Mouse (Mus musculus) E14TG2a.4 (cell line): Measurements from ENCODE around the gene Agap2.
A peak's percentile ranks its signal among the peaks of the same experiment; 100 is the strongest.

Source experiments
- H3K27me3 ChIP-seq: 2 replicates; pipeline ENCODE4 v1.6.1; 2014; ENCODE audit warnings: low read length, control low read depth; ENCODE audit not compliant: insufficient read depth
- H3K36me3 ChIP-seq: 2 replicates; pipeline ENCODE4 v1.6.1; 2014; ENCODE audit warnings: low read length, control low read depth; ENCODE audit not compliant: insufficient read depth
- H3K4me1 ChIP-seq: replicated peaks from 2 replicates; pipeline ENCODE4 v1.6.1; 2014; ENCODE audit warnings: low read depth, low read length, control low read depth
- H3K4me3 ChIP-seq: replicated peaks from 2 replicates; pipeline ENCODE4 v1.5.1; 2014; ENCODE audit warnings: mild to moderate bottlenecking, low read length
- H3K9me3 ChIP-seq: 2 replicates; pipeline ENCODE4 v1.6.1; 2014; ENCODE audit warnings: low read length, control low read depth
- CTCF ChIP-seq: conservative IDR thresholded peaks from 2 replicates; pipeline ENCODE4 v1.5.1; 2014; ENCODE audit warnings: low read length
- NANOG ChIP-seq: IDR thresholded peaks from 2 replicates; pipeline ENCODE4 v1.6.1; 2014; ENCODE audit warnings: borderline replicate concordance, low read length, mixed read lengths
- POU5F1 ChIP-seq: IDR thresholded peaks from 2 replicates; pipeline ENCODE4 v1.6.1; 2014; ENCODE audit warnings: low read length, borderline replicate concordance

The Agap2 gene

GRCm38 (mm10) chr10:127063239-127063872, 11.7 kb upstream of the Agap2 start, which contains the start of gene Cdk4:
Gene Cdk4 (plus strand): TSS chr10:127063534.
- peak within 1 kb of the TSS; percentile 98 for H3K4me3 ChIP-seq
- H3K9me3 ChIP-seq, result no peaks in the 10 kb centered on the region
- peaks cover 74% of the 10 kb centered on the region for H3K4me1 ChIP-seq
- TF ChIP-seq CTCF (no peak), POU5F1 (no peak), NANOG (no peak)
- peaks cover 6% of the 10 kb centered on the region for H3K27me3 ChIP-seq
- H3K36me3 ChIP-seq, result peaks cover 43% of the 10 kb centered on the region

- Histone ChIP-seq H3K9me3 (no peaks in the 10 kb centered on the region), H3K36me3 (peaks cover 52% of the 10 kb centered on the region), H3K27me3 (no peaks in the 10 kb centered on the region), H3K4me1 (peaks cover 75% of the 10 kb centered on the region), H3K4me3 (peak overlapping the region; percentile 98)
- no peak for TF ChIP-seq NANOG
- TF ChIP-seq POU5F1, result no peak
- no peak for TF ChIP-seq CTCF
Observed at GRCm38 (mm10) chr10:127063913-127064870, 10.9 kb upstream of the Agap2 start.

- Histone ChIP-seq H3K36me3 (peaks cover 53% of the 10 kb centered on the region), H3K27me3 (no peaks in the 10 kb centered on the region), H3K9me3 (no peaks in the 10 kb centered on the region), H3K4me1 (peaks cover 80% of the 10 kb centered on the region), H3K4me3 (peak overlapping the region; percentile 98)
- TF ChIP-seq NANOG, result no peak
- no peak for TF ChIP-seq CTCF
- TF ChIP-seq POU5F1, result no peak
Observed at GRCm38 (mm10) chr10:127065981-127066380, 9.1 kb upstream of the Agap2 start.

GRCm38 (mm10) chr10:127066519-127067018, 8.5 kb upstream of the Agap2 start:
- Histone ChIP-seq H3K9me3 (no peaks in the 10 kb centered on the region), H3K27me3 (no peaks in the 10 kb centered on the region), H3K36me3 (peaks cover 53% of the 10 kb centered on the region), H3K4me1 (peaks cover 80% of the 10 kb centered on the region), H3K4me3 (0 out of 2 replicates have a peak overlapping the region, but pooled peaks have one; percentile 26)
- TF ChIP-seq POU5F1 (no peak), CTCF (no peak), NANOG (no peak)

GRCm38 (mm10) chr10:127068360-127069038, 6.6 kb upstream of the Agap2 start:
- peaks cover 65% of the 10 kb centered on the region for H3K4me1 ChIP-seq
- H3K9me3 ChIP-seq, result no peaks in the 10 kb centered on the region
- H3K27me3 ChIP-seq, result no peaks in the 10 kb centered on the region
- no peak for TF ChIP-seq POU5F1
- TF ChIP-seq CTCF, result no peak
- no peak for TF ChIP-seq NANOG
- H3K4me3 ChIP-seq, result peak overlapping the region; percentile 88
- peaks cover 53% of the 10 kb centered on the region for H3K36me3 ChIP-seq

GRCm38 (mm10) chr10:127069281-127070189, 5.5 kb upstream of the Agap2 start:
- Histone ChIP-seq H3K9me3 (no peaks in the 10 kb centered on the region), H3K27me3 (no peaks in the 10 kb centered on the region), H3K4me3 (peak overlapping the region; percentile 88), H3K4me1 (peaks cover 63% of the 10 kb centered on the region), H3K36me3 (peaks cover 48% of the 10 kb centered on the region)
- no peak for TF ChIP-seq CTCF
- TF ChIP-seq NANOG, result no peak
- no peak for TF ChIP-seq POU5F1
